Mouse (Mus musculus) heart, embryonic 11.5 days (tissue): ENCODE data around the gene Ankrd11. TPM values are rescaled to one million over a fixed set of nuclear protein-coding genes. Genes with fewer than 3 reads are reported as not detected.
"Not testable (repeated sequence)": the region's sequence is repeated elsewhere in the genome, so short reads cannot be mapped to it uniquely, and the experiment has no call there.

Source experiments
- ATAC-seq: fragments of 200-750 bp; cut with Nextera tagmentation; replicated peaks from 2 replicates; pipeline ENCODE4 v1.8.0; 2017; ENCODE audit warnings: moderate library complexity; ENCODE audit not compliant: insufficient number of reproducible peaks, low FRiP score, low TSS enrichment
- H3K27ac ChIP-seq: fragments of 300-500 bp; sonication (generic); 2 replicates; pipeline ENCODE4 v1.5.1; 2014; ENCODE audit warnings: mild to moderate bottlenecking, low read depth, low read length
- H3K27me3 ChIP-seq: fragments of 300-500 bp; sonication (generic); 2 replicates; pipeline ENCODE4 v1.6.1; 2014; ENCODE audit warnings: mild to moderate bottlenecking, low read length, mixed read lengths; ENCODE audit not compliant: control insufficient read depth, insufficient read depth
- H3K36me3 ChIP-seq: fragments of 300-500 bp; sonication (generic); 2 replicates; pipeline ENCODE4 v1.6.1; 2014; ENCODE audit warnings: mild to moderate bottlenecking, low read length, moderate library complexity, mixed read lengths; ENCODE audit not compliant: control insufficient read depth, insufficient read depth
- H3K4me1 ChIP-seq: fragments of 300-500 bp; sonication (generic); 2 replicates; pipeline ENCODE4 v1.6.1; 2014; ENCODE audit warnings: low read length; ENCODE audit not compliant: control insufficient read depth, insufficient read depth
- H3K4me2 ChIP-seq: fragments of 300-500 bp; sonication (generic); 2 replicates; pipeline ENCODE4 v1.6.1; 2014; ENCODE audit warnings: mild to moderate bottlenecking, moderate library complexity
- H3K4me3 ChIP-seq: fragments of 300-500 bp; sonication (generic); 2 replicates; pipeline ENCODE4 v1.5.1; 2014; ENCODE audit warnings: low read depth, low read length
- H3K9ac ChIP-seq: fragments of 300-500 bp; sonication (generic); 2 replicates; pipeline ENCODE4 v1.6.1; 2014; ENCODE audit warnings: mild to moderate bottlenecking, low read depth, low read length, moderate library complexity
- H3K9me3 ChIP-seq: fragments of 300-500 bp; sonication (generic); replicated peaks from 2 replicates; pipeline ENCODE4 v1.6.1; 2016; ENCODE audit warnings: low read length; ENCODE audit not compliant: control insufficient read depth
- WGBS: fragments of 180-500 bp; shearing (Covaris S2); extraction: QIAGEN DNeasy Blood & Tissue Kit; methylation state at CpG from one replicate; pipeline ENCODE4 v1.1.7; 2014; ENCODE audit not compliant: insufficient replicate concordance; 5-methylcytosine and 5-hydroxymethylcytosine counted together
- polyA plus RNA-seq: library from polyadenylated mRNA; unstranded; fragments of >200 nt; fragmentation: Nextera tagmentation; extraction: Ambion mirVana; gene quantifications from 2 replicates; pipeline ENCODE4 v1.2.1, GENCODE M21; 2014

The Ankrd11 gene
- polyA plus RNA-seq, 1 experiment from 2014 or later: 49.5 TPM

- no peak overlapping the region for H3K4me2 ChIP-seq
- H3K27ac ChIP-seq: 0 out of 2 replicates have a peak overlapping the region, but pooled peaks have one; percentile 2
- no peak for ATAC-seq
- H3K27me3 ChIP-seq: no peaks in the 10 kb centered on the region
- WGBS: 72% methylated on average over 6 of the region's 6 CpGs
- no peak overlapping the region for H3K9ac ChIP-seq
- H3K36me3 ChIP-seq: no peaks in the 10 kb centered on the region
- no peak overlapping the region for H3K4me3 ChIP-seq
- peaks cover 15% of the 10 kb centered on the region for H3K4me1 ChIP-seq
- no peaks in the 10 kb centered on the region for H3K9me3 ChIP-seq
These were observed 7.9 kb downstream of the Ankrd11 start for GRCm38 (mm10) chr8:123034171-123034570.

- no peak for ATAC-seq
- no peaks in the 10 kb centered on the region for H3K36me3 ChIP-seq
- no peaks in the 10 kb centered on the region for H3K27me3 ChIP-seq
- no peak overlapping the region for H3K4me2 ChIP-seq
- no peak overlapping the region for H3K9ac ChIP-seq
- no peak overlapping the region for H3K27ac ChIP-seq
- no peak overlapping the region for H3K4me3 ChIP-seq
- H3K4me1 ChIP-seq: peaks cover 13% of the 10 kb centered on the region
- H3K9me3 ChIP-seq: no peaks in the 10 kb centered on the region
These were observed 8.6 kb downstream of the Ankrd11 start for GRCm38 (mm10) chr8:123033431-123033830.

- H3K9me3 ChIP-seq: no peaks in the 10 kb centered on the region
- no peak overlapping the region for H3K4me2 ChIP-seq
- peaks cover 11% of the 10 kb centered on the region; the same call in 1 of the 2 replicates for H3K4me1 ChIP-seq
- H3K36me3 ChIP-seq: no peaks in the 10 kb centered on the region
- ATAC-seq: no peak
- H3K27me3 ChIP-seq: no peaks in the 10 kb centered on the region
- no peak overlapping the region for H3K4me3 ChIP-seq
- no peak overlapping the region for H3K27ac ChIP-seq
- no peak overlapping the region for H3K9ac ChIP-seq
These were observed 9.3 kb downstream of the Ankrd11 start for GRCm38 (mm10) chr8:123032730-123033129.

GRCm38 (mm10) chr8:123031321-123031978 lies 10.6 kb downstream of the Ankrd11 start:
- WGBS: 80% methylated on average over 7 of the region's 7 CpGs
- ATAC-seq: no peak
- H3K4me1 ChIP-seq: peaks cover 2% of the 10 kb centered on the region; the same call in 1 of the 2 replicates
- H3K9me3 ChIP-seq: no peaks in the 10 kb centered on the region
- no peak overlapping the region for H3K4me3 ChIP-seq
- H3K9ac ChIP-seq: no peak overlapping the region
- no peaks in the 10 kb centered on the region for H3K36me3 ChIP-seq
- no peak overlapping the region for H3K27ac ChIP-seq
- H3K27me3 ChIP-seq: no peaks in the 10 kb centered on the region
- no peak overlapping the region for H3K4me2 ChIP-seq

GRCm38 (mm10) chr8:123030091-123030490 lies 12.0 kb downstream of the Ankrd11 start:
- not testable (repeated sequence) for H3K4me3 ChIP-seq, H3K9me3 ChIP-seq, H3K4me1 ChIP-seq, H3K36me3 ChIP-seq, H3K27ac ChIP-seq, H3K4me2 ChIP-seq, H3K27me3 ChIP-seq, ATAC-seq, H3K9ac ChIP-seq
- WGBS: 83% methylated on average over 4 of the region's 5 CpGs

DNA sequence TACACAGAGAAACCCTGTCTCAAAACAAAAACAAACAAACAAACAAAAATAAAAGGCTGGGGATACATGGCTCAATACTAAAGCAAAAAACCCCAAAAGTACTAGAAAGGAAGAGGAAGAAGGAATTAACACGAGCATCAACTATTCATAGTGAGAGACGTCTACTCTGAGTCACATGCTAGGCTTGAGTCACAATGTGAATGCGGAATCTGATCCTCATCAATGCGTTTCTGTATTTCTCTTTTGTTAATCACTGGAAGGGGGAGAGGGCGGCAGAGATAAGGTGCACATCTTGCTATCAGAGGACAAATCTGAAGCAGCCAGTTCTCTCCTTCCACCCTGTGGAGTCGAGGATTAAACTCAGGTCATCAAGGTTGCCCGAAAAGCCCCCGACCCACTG lies 14.3 kb downstream of the Ankrd11 start:
- Histone ChIP-seq H3K27ac (no peak overlapping the region), H3K27me3 (no peaks in the 10 kb centered on the region), H3K36me3 (no peaks in the 10 kb centered on the region), H3K9ac (no peak overlapping the region), H3K4me3 (no peak overlapping the region), H3K9me3 (no peaks in the 10 kb centered on the region), H3K4me2 (no peak overlapping the region), H3K4me1 (peaks cover 6% of the 10 kb centered on the region)
- no peak for ATAC-seq
- WGBS: 84% methylated on average over 8 of the region's 8 CpGs

DNA sequence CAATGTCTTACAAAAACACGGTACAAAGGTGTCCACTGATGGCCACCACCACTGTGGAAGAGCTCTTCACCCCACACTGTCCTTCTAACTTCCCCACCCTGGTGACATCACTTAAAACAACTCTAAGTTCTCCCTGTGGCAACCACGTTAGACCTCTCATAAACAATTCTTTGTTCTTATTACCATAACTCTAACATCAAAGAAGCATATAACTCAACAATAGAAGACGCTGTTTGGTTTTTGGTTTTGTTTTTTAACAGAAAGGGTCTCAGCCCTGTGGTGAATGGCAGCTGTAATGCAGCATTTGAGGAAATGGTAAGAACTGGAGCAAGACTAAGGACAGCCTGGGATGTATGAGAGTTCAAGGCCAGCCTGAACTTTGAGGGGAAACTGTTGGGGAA lies 16.1 kb downstream of the Ankrd11 start:
- Histone ChIP-seq H3K4me1 (peaks cover 11% of the 10 kb centered on the region), H3K4me3 (no peak overlapping the region), H3K27ac (no peak overlapping the region), H3K4me2 (no peak overlapping the region), H3K9me3 (no peaks in the 10 kb centered on the region), H3K9ac (no peak overlapping the region), H3K36me3 (no peaks in the 10 kb centered on the region), H3K27me3 (no peaks in the 10 kb centered on the region)
- ATAC-seq: no peak
- 82% methylated on average over 3 of the region's 3 CpGs for WGBS

GRCm38 (mm10) chr8:123024226-123024625 lies 17.9 kb downstream of the Ankrd11 start:
- Histone ChIP-seq H3K9me3 (no peaks in the 10 kb centered on the region), H3K4me3 (no peak overlapping the region), H3K27ac (no peak overlapping the region), H3K4me1 (peaks cover 18% of the 10 kb centered on the region), H3K27me3 (no peaks in the 10 kb centered on the region), H3K4me2 (no peak overlapping the region), H3K9ac (no peak overlapping the region), H3K36me3 (no peaks in the 10 kb centered on the region)
- no peak for ATAC-seq
- 92% methylated on average over 2 of the region's 2 CpGs for WGBS

GRCm38 (mm10) chr8:123022727-123023126 lies 19.4 kb downstream of the Ankrd11 start:
- no peak overlapping the region for H3K4me3 ChIP-seq
- H3K27me3 ChIP-seq: no peaks in the 10 kb centered on the region
- peaks cover 29% of the 10 kb centered on the region for H3K4me1 ChIP-seq
- H3K9me3 ChIP-seq: no peaks in the 10 kb centered on the region
- no peak overlapping the region for H3K9ac ChIP-seq
- H3K36me3 ChIP-seq: no peaks in the 10 kb centered on the region
- no peak overlapping the region for H3K27ac ChIP-seq
- no peak overlapping the region for H3K4me2 ChIP-seq
- ATAC-seq: no peak
- WGBS: 79% methylated on average over 3 of the region's 3 CpGs
